ENCODE assay signal across 8 mouse cellular contexts in genomic region chr9:122420772-122421764, GRCm38 (mm10).
DNase-seq lines count a peak whose midpoint lies in the region; ATAC-seq and TF ChIP-seq lines count a peak whose summit lies in the region.

No protein-coding gene starts in this region.

- no peaks in the 10 kb centered on the region for H3K9me3 ChIP-seq in heart, embryonic 12.5 days (replicated peaks)
- H3K9me3 ChIP-seq in liver, embryonic 16.5 days (replicated peaks; ENCODE audit: control insufficient read depth, low read length) = no peaks in the 10 kb centered on the region
- no peaks in the 10 kb centered on the region for H3K9me3 ChIP-seq in neural tube, embryonic 12.5 days

- H3K36me3 ChIP-seq in heart, embryonic 12.5 days = no peaks in the 10 kb centered on the region
- H3K36me3 ChIP-seq in liver, embryonic 16.5 days (ENCODE audit: control insufficient read depth, insufficient read depth) = no peaks in the 10 kb centered on the region
- H3K36me3 ChIP-seq in neural tube, embryonic 12.5 days = no peaks in the 10 kb centered on the region
- no peaks in the 10 kb centered on the region for H3K36me3 ChIP-seq in testis, adult 2 months (ENCODE audit: control insufficient read depth, insufficient read depth, low read length)

- H3K4me2 ChIP-seq in heart, embryonic 12.5 days = no peak overlapping the region
- no peak overlapping the region for H3K4me2 ChIP-seq in liver, embryonic 16.5 days (ENCODE audit: low read depth, low read length)
- no peak overlapping the region for H3K4me2 ChIP-seq in neural tube, embryonic 12.5 days (replicated peaks)

- H3K27ac ChIP-seq in embryonic fibroblast, embryonic 13.5 days (ENCODE audit: insufficient read depth, low read length) = no peak overlapping the region
- H3K27ac ChIP-seq in heart, embryonic 12.5 days (ENCODE audit: poor library complexity, severe bottlenecking) = no peak overlapping the region
- no peak overlapping the region for H3K27ac ChIP-seq in liver, embryonic 16.5 days (ENCODE audit: low read length)
- no peak overlapping the region for H3K27ac ChIP-seq in neural tube, embryonic 12.5 days
- H3K27ac ChIP-seq in testis, adult 2 months (ENCODE audit: control insufficient read depth, insufficient read depth, low read depth, low read length) = no peak overlapping the region

- no peaks in the 10 kb centered on the region for H3K4me1 ChIP-seq in embryonic fibroblast, embryonic 13.5 days (ENCODE audit: control insufficient read depth, insufficient read depth, low read length)
- no peaks in the 10 kb centered on the region; the same call in 1 of the 2 replicates for H3K4me1 ChIP-seq in heart, embryonic 12.5 days (replicated peaks)
- no peaks in the 10 kb centered on the region for H3K4me1 ChIP-seq in liver, embryonic 16.5 days (ENCODE audit: control insufficient read depth, low read depth, low read length)
- peaks cover 4% of the 10 kb centered on the region; the same call in 1 of the 2 replicates for H3K4me1 ChIP-seq in neural tube, embryonic 12.5 days
- peaks cover 5% of the 10 kb centered on the region for H3K4me1 ChIP-seq in testis, adult 2 months (ENCODE audit: control insufficient read depth, insufficient read depth, low read length)

- peaks cover 31% of the 10 kb centered on the region for H3K27me3 ChIP-seq in heart, embryonic 12.5 days (replicated peaks)
- H3K27me3 ChIP-seq in liver, embryonic 16.5 days (ENCODE audit: control insufficient read depth, insufficient read depth, low read depth, low read length) = no peaks in the 10 kb centered on the region
- 0 out of 2 replicates have a peak, but pooled peaks cover 5% of the 10 kb centered on the region for H3K27me3 ChIP-seq in neural tube, embryonic 12.5 days (replicated peaks)
- H3K27me3 ChIP-seq in testis, adult 2 months (ENCODE audit: control insufficient read depth, insufficient read depth, low read length) = no peaks in the 10 kb centered on the region

- H3K9ac ChIP-seq in heart, embryonic 12.5 days = no peak overlapping the region
- no peak overlapping the region for H3K9ac ChIP-seq in liver, embryonic 16.5 days (ENCODE audit: low read depth, low read length)
- no peak overlapping the region for H3K9ac ChIP-seq in neural tube, embryonic 12.5 days

- ATAC-seq in heart, embryonic 12.5 days (ENCODE audit: insufficient number of reproducible peaks, low FRiP score) = peak; percentile 39; the same call in 1 of the 2 replicates
- ATAC-seq in liver, embryonic 16.5 days (ENCODE audit: low read depth) = 0 out of 2 replicates have a peak, but pooled peaks have one; percentile 3
- ATAC-seq in neural tube, embryonic 12.5 days (ENCODE audit: low FRiP score, low read depth) = peak; percentile 71

- TF ChIP-seq CTCF in embryonic fibroblast, embryonic 13.5 days (IDR thresholded peaks at IDR 0.05; ENCODE audit: borderline replicate concordance, insufficient read depth, low read length) = peak; percentile 75
- peak; percentile 91 for TF ChIP-seq CTCF in testis, adult 2 months (IDR thresholded peaks at IDR 0.05; ENCODE audit: control insufficient read depth, insufficient read depth, insufficient replicate concordance, low read depth, low read length)

- no peak overlapping the region for H3K4me3 ChIP-seq in embryonic fibroblast, embryonic 13.5 days (ENCODE audit: insufficient read depth, low read length)
- H3K4me3 ChIP-seq in heart, embryonic 12.5 days = no peak overlapping the region
- no peak overlapping the region for H3K4me3 ChIP-seq in liver, embryonic 16.5 days (ENCODE audit: low read depth, low read length)
- H3K4me3 ChIP-seq in neural tube, embryonic 12.5 days = no peak overlapping the region
- no peak overlapping the region for H3K4me3 ChIP-seq in testis, adult 2 months (ENCODE audit: control insufficient read depth, low read depth, low read length)

- peak; percentile 58 for DNase-seq in 416B (ENCODE audit: low read depth)
- peak; percentile 80 to 85 for DNase-seq in adrenal gland, postnatal 36 days
- DNase-seq in kidney, postnatal 25 days = peak; percentile 59 to 79

- no peak for TF ChIP-seq POLR2A in embryonic fibroblast, embryonic 13.5 days (IDR thresholded peaks at IDR 0.05; ENCODE audit: low read depth, low read length)
- TF ChIP-seq POLR2A in testis, adult 2 months (IDR thresholded peaks at IDR 0.05; ENCODE audit: control insufficient read depth, low read depth, low read length) = no peak

- WGBS in heart, embryonic 12.5 days = 22% methylated on average over 13 of the region's 13 CpGs
- 21% methylated on average over 13 of the region's 13 CpGs for WGBS in liver, embryonic 16.5 days (ENCODE audit: insufficient replicate concordance)
- WGBS in neural tube, embryonic 12.5 days = 28% methylated on average over 13 of the region's 13 CpGs

Comparison
In these comparisons a context has a peak if more than half of its experiments do, and no peak if none do; other contexts are left out.
1. ATAC-seq: peak in every context shown above with its lines; median percentile 71 in neural tube, embryonic 12.5 days; 39 in heart, embryonic 12.5 days; 3 in liver, embryonic 16.5 days.